Mouse (Mus musculus): ENCODE measurements around the gene Enkd1. TPM values are rescaled to one million over a fixed set of nuclear protein-coding genes. Genes with fewer than 3 reads are reported as not detected.
A peak's percentile ranks its signal among the peaks of the same experiment; 100 is the strongest.

Enkd1 gene
- 27.4 and 29.5 TPM in 2 replicates for polyA plus RNA-seq (2015; fragmentation: Nextera tagmentation; extraction: Ambion mirVana)

- ATAC-seq: peak; percentile 90
- Histone ChIP-seq H3K4me1 (peaks cover 19% of the 10 kb centered on the region), H3K9me3 (replicated peaks) (no peaks in the 10 kb centered on the region), H3K27ac (no peak within 1 kb of the TSS), H3K4me2 (peak within 1 kb of the TSS; percentile 95), H3K27me3 (no peaks in the 10 kb centered on the region), H3K36me3 (ENCODE audit: poor library complexity, severe bottlenecking) (peaks cover 19% of the 10 kb centered on the region), H3K4me3 (peak within 1 kb of the TSS; percentile 70), H3K9ac (peak within 1 kb of the TSS; percentile 78)
- under 1% methylated on average over 54 of the region's 55 CpGs for WGBS
These were observed at the start of gene Enkd1, which contains the start of gene 4933405L10Rik for GRCm38 (mm10) chr8:105707498-105708403. TSS of gene Enkd1 (minus strand) at chr8:105708210. TSS of gene 4933405L10Rik (plus strand) at chr8:105707655.

GRCm38 (mm10) chr8:105754688-105755087 lies 46.7 kb upstream of the Enkd1 start:
- Histone ChIP-seq H3K36me3 (ENCODE audit: poor library complexity, severe bottlenecking) (no peaks in the 10 kb centered on the region), H3K9ac (no peak overlapping the region), H3K4me3 (no peak overlapping the region), H3K27ac (no peak overlapping the region), H3K4me2 (no peak overlapping the region), H3K4me1 (peaks cover 38% of the 10 kb centered on the region), H3K9me3 (replicated peaks) (no peaks in the 10 kb centered on the region), H3K27me3 (no peaks in the 10 kb centered on the region)
- ATAC-seq: no peak
- WGBS: 84% methylated on average over 2 of the region's 2 CpGs

- no peak overlapping the region for H3K4me3 ChIP-seq
- no peaks in the 10 kb centered on the region for H3K36me3 ChIP-seq (ENCODE audit: poor library complexity, severe bottlenecking)
- H3K4me2 ChIP-seq: no peak overlapping the region
- ATAC-seq: no peak
- H3K27me3 ChIP-seq: no peaks in the 10 kb centered on the region
- H3K9me3 ChIP-seq (replicated peaks): no peaks in the 10 kb centered on the region
- WGBS: 66% methylated on average over 2 of the region's 2 CpGs
- H3K4me1 ChIP-seq: peaks cover 32% of the 10 kb centered on the region
- no peak overlapping the region for H3K27ac ChIP-seq
- H3K9ac ChIP-seq: no peak overlapping the region
These were observed 45.9 kb upstream of the Enkd1 start for GRCm38 (mm10) chr8:105753916-105754315.

- Histone ChIP-seq H3K27ac (peak overlapping the region; percentile 60; the same call in 1 of the 2 replicates), H3K9ac (0 out of 2 replicates have a peak overlapping the region, but pooled peaks have one; percentile 18), H3K4me3 (peak overlapping the region; percentile 1; the same call in 1 of the 2 replicates), H3K4me1 (peaks cover 19% of the 10 kb centered on the region), H3K4me2 (peak overlapping the region; percentile 34), H3K9me3 (replicated peaks) (no peaks in the 10 kb centered on the region), H3K27me3 (no peaks in the 10 kb centered on the region), H3K36me3 (ENCODE audit: poor library complexity, severe bottlenecking) (no peaks in the 10 kb centered on the region; the same call in 1 of the 2 replicates)
- ATAC-seq: peak; percentile 55
- WGBS: 12% methylated on average over 11 of the region's 11 CpGs
These were observed 42.6 kb upstream of the Enkd1 start for GRCm38 (mm10) chr8:105750606-105751005.

GRCm38 (mm10) chr8:105743301-105743700 lies 35.3 kb upstream of the Enkd1 start:
- H3K4me2 ChIP-seq: no peak overlapping the region
- peaks cover 3% of the 10 kb centered on the region; the same call in 1 of the 2 replicates for H3K36me3 ChIP-seq (ENCODE audit: poor library complexity, severe bottlenecking)
- H3K4me1 ChIP-seq: no peaks in the 10 kb centered on the region
- WGBS: 91% methylated on average over 4 of the region's 4 CpGs
- H3K9ac ChIP-seq: no peak overlapping the region
- H3K27me3 ChIP-seq: no peaks in the 10 kb centered on the region
- no peak overlapping the region for H3K27ac ChIP-seq
- no peaks in the 10 kb centered on the region for H3K9me3 ChIP-seq (replicated peaks)
- no peak overlapping the region for H3K4me3 ChIP-seq
- no peak for ATAC-seq

GRCm38 (mm10) chr8:105739216-105739615 lies 31.2 kb upstream of the Enkd1 start:
- ATAC-seq: no peak
- WGBS: 94% methylated on average over 5 of the region's 5 CpGs
- Histone ChIP-seq H3K9me3 (replicated peaks) (no peaks in the 10 kb centered on the region), H3K27me3 (no peaks in the 10 kb centered on the region), H3K9ac (no peak overlapping the region), H3K4me1 (no peaks in the 10 kb centered on the region), H3K36me3 (ENCODE audit: poor library complexity, severe bottlenecking) (0 out of 2 replicates have a peak, but pooled peaks cover 5% of the 10 kb centered on the region), H3K4me2 (no peak overlapping the region), H3K4me3 (no peak overlapping the region), H3K27ac (no peak overlapping the region)

GRCm38 (mm10) chr8:105732186-105732585 lies 24.2 kb upstream of the Enkd1 start:
- 96% methylated on average over 5 of the region's 5 CpGs for WGBS
- H3K9me3 ChIP-seq (replicated peaks): no peaks in the 10 kb centered on the region

GRCm38 (mm10) chr8:105727397-105728124 lies 19.6 kb upstream of the Enkd1 start:
- Histone ChIP-seq H3K4me3 (no peak overlapping the region), H3K9ac (no peak overlapping the region), H3K27ac (no peak overlapping the region), H3K36me3 (ENCODE audit: poor library complexity, severe bottlenecking) (peaks cover 48% of the 10 kb centered on the region), H3K27me3 (no peaks in the 10 kb centered on the region), H3K9me3 (replicated peaks) (no peaks in the 10 kb centered on the region), H3K4me1 (no peaks in the 10 kb centered on the region), H3K4me2 (no peak overlapping the region)
- no peak for ATAC-seq
- 91% methylated on average over 18 of the region's 18 CpGs for WGBS

More at GRCm38 (mm10) chr8:105732186-105732585, 24.2 kb upstream of the Enkd1 start:
- H3K27ac ChIP-seq: no peak overlapping the region
- no peak overlapping the region for H3K4me3 ChIP-seq
- peaks cover 12% of the 10 kb centered on the region for H3K36me3 ChIP-seq (ENCODE audit: poor library complexity, severe bottlenecking)
- H3K4me2 ChIP-seq: no peak overlapping the region
- H3K4me1 ChIP-seq: no peaks in the 10 kb centered on the region
- ATAC-seq: no peak
- H3K9ac ChIP-seq: no peak overlapping the region
- H3K27me3 ChIP-seq: no peaks in the 10 kb centered on the region

- ATAC-seq: no peak
- H3K4me1 ChIP-seq: no peaks in the 10 kb centered on the region
- WGBS: 89% methylated on average over 5 of the region's 5 CpGs
- H3K9me3 ChIP-seq (replicated peaks): no peaks in the 10 kb centered on the region
- H3K27me3 ChIP-seq: no peaks in the 10 kb centered on the region
- H3K9ac ChIP-seq: no peak overlapping the region
- H3K27ac ChIP-seq: no peak overlapping the region
- peaks cover 63% of the 10 kb centered on the region for H3K36me3 ChIP-seq (ENCODE audit: poor library complexity, severe bottlenecking)
- no peak overlapping the region for H3K4me3 ChIP-seq
- H3K4me2 ChIP-seq: no peak overlapping the region
These were observed 17.7 kb upstream of the Enkd1 start for GRCm38 (mm10) chr8:105725726-105726125.

GRCm38 (mm10) chr8:105722861-105723260 lies 14.9 kb upstream of the Enkd1 start:
- Histone ChIP-seq H3K4me3 (no peak overlapping the region), H3K27ac (no peak overlapping the region), H3K27me3 (no peaks in the 10 kb centered on the region), H3K36me3 (ENCODE audit: poor library complexity, severe bottlenecking) (peaks cover 59% of the 10 kb centered on the region), H3K4me1 (no peaks in the 10 kb centered on the region), H3K9me3 (replicated peaks) (no peaks in the 10 kb centered on the region), H3K9ac (no peak overlapping the region), H3K4me2 (no peak overlapping the region)
- WGBS: 93% methylated on average over 9 of the region's 9 CpGs
- no peak for ATAC-seq

- no peak overlapping the region for H3K4me3 ChIP-seq
- WGBS: 86% methylated on average over 4 of the region's 4 CpGs
- no peak overlapping the region for H3K27ac ChIP-seq
- peaks cover 54% of the 10 kb centered on the region for H3K36me3 ChIP-seq (ENCODE audit: poor library complexity, severe bottlenecking)
- no peak overlapping the region for H3K4me2 ChIP-seq
- H3K27me3 ChIP-seq: no peaks in the 10 kb centered on the region
- no peak overlapping the region for H3K9ac ChIP-seq
- H3K4me1 ChIP-seq: no peaks in the 10 kb centered on the region
- no peak for ATAC-seq
- no peaks in the 10 kb centered on the region for H3K9me3 ChIP-seq (replicated peaks)
These were observed 11.6 kb upstream of the Enkd1 start for GRCm38 (mm10) chr8:105719637-105720036.

All from forebrain, embryonic 13.5 days (tissue).